Mouse (Mus musculus): ENCODE data around the gene Gcn1l1. TPM values are rescaled to one million over a fixed set of nuclear protein-coding genes. Genes with fewer than 3 reads are reported as not detected.
A peak's percentile ranks its signal among the peaks of the same experiment; 100 is the strongest.
"Not testable (repeated sequence)": the region's sequence is repeated elsewhere in the genome, so short reads cannot be mapped to it uniquely, and the experiment has no call there.

Gene Gcn1l1
- polyA plus RNA-seq, 1 experiment from 2014 or later, result 63.3 TPM

DNA sequence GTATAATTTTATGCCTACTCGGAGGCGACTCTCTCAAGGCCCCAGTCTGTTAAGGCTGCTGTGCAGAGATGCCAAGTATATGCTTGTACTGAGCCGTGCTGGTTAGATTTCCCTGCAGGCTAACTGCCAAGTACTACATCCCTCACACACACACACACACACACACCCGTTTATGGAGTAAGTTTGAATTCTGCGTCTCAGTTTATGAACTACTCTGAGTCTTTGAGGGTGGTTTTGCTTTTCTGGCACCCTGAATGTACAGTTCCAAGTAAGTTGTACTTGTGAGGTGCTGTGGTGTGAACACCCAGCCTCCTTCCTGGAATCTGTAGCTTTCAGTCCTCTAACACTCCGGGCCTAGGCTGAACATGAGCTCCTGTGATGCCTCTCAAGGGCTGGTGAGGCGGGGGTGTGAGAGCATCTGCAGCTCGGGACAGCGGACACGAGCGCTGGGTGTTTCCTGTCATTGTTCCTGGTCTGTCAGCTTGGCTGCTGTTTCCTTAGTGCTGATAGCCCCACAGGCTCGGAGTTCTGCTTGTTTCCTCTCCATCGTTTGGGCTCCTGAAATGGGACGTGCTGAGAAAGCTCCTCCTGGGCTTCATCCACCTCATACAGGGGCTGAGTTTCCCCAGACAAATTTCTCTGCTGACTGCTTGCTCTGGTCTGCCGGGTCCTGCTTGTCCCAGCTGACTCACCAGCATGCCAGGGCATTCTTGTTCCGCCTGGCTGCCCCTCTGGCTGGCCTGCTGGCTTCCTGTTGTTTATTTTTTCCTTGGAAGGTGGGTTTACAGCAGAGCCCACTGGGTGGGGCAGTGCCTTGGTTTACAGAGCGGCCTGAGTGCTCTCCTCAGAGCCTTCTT is 7.9 kb downstream of the Gcn1l1 start:
- Histone ChIP-seq H3K27me3 (ENCODE audit: low read depth, poor library complexity, severe bottlenecking) (no peaks in the 10 kb centered on the region), H3K36me3 (peaks cover 84% of the 10 kb centered on the region), H3K4me3 (no peak overlapping the region), H3K4me1 (peaks cover 10% of the 10 kb centered on the region; the same call in 1 of the 2 replicates), H3K9me3 (replicated peaks) (no peaks in the 10 kb centered on the region), H3K27ac (no peak overlapping the region)
- WGBS, result 67% methylated on average over 17 of the region's 17 CpGs
- DNase-seq (ENCODE audit: low spot score), result no peak

DNA sequence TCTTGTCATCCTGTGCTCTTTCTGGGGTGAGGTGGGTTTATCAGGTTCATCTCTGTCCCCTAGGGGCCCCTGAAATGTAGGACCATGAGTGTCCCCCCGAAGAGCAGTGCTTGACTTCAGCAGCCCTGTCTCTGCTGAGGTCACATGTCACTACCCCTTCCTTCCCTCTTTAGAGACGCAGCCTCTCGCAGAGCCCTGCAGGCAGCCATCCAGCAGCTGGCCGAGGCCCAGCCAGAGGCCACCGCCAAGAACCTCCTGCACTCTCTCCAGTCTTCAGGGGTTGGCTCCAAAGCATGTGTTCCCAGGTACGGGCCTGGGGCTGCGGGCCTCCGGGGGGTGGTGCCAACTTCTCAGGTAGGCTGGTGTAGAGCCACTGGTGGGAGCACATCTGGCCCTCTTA is 9.9 kb downstream of the Gcn1l1 start:
- Histone ChIP-seq H3K36me3 (peaks cover 96% of the 10 kb centered on the region), H3K4me1 (no peaks in the 10 kb centered on the region), H3K27me3 (ENCODE audit: low read depth, poor library complexity, severe bottlenecking) (no peaks in the 10 kb centered on the region), H3K4me3 (no peak overlapping the region), H3K27ac (0 out of 2 replicates have a peak overlapping the region, but pooled peaks have one; percentile 30), H3K9me3 (replicated peaks) (no peaks in the 10 kb centered on the region)
- 95% methylated on average over 8 of the region's 8 CpGs for WGBS
- DNase-seq (ENCODE audit: low spot score), result no peak

DNA sequence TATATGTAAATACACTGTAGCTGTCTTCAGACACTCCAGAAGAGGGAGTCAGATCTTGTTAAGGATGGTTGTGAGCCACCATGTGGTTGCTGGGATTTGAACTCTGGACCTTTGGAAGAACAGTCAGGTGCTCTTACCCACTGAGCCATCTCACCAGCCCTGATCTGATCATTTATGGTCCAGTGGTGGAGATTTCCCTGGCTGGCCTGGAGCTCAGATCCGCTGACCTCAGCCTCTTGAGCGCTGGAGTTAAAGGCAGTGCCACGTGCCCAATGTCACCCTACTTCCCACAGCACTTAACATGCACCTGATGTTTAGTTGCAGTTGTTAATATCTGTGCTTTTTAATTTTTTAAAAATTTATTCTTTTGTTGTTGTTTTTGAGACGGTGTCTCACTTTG is 12.6 kb downstream of the Gcn1l1 start:
- H3K9me3 ChIP-seq (replicated peaks); H3K4me3 ChIP-seq; H3K27ac ChIP-seq; DNase-seq (ENCODE audit: low spot score); H3K4me1 ChIP-seq; H3K27me3 ChIP-seq (ENCODE audit: low read depth, poor library complexity, severe bottlenecking): not testable (repeated sequence)
- H3K36me3 ChIP-seq, result peaks cover 99% of the 10 kb centered on the region
- WGBS, result 96% methylated on average over 4 of the region's 4 CpGs

DNA sequence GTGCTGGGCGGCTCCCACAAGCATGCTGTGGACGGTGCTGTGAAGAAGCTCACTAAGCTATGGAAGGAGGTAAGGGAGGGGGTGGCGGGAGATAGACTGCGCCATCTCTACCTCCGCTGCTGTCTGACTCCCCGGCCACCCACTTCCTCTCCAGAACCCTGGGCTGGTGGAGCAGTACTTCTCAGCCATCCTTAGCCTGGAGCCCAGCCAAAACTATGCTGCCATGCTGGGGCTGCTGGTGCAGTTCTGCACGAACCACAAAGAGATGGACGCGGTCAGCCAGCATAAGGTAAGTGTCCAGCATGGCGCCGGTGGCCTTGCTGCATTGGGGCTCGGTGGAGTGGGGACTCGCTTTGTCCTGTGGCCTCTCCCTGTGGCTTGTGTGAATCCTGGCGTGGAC is 13.9 kb downstream of the Gcn1l1 start:
- Histone ChIP-seq H3K27me3 (ENCODE audit: low read depth, poor library complexity, severe bottlenecking) (no peaks in the 10 kb centered on the region), H3K27ac (no peak overlapping the region), H3K9me3 (replicated peaks) (no peaks in the 10 kb centered on the region; the same call in 1 of the 2 replicates), H3K36me3 (peaks cover 100% of the 10 kb centered on the region), H3K4me3 (no peak overlapping the region), H3K4me1 (no peaks in the 10 kb centered on the region)
- WGBS, result 96% methylated on average over 14 of the region's 14 CpGs
- no peak for DNase-seq (ENCODE audit: low spot score)

- H3K9me3 ChIP-seq (replicated peaks), result no peaks in the 10 kb centered on the region; the same call in 1 of the 2 replicates
- no peaks in the 10 kb centered on the region for H3K4me1 ChIP-seq
- H3K27me3 ChIP-seq (ENCODE audit: low read depth, poor library complexity, severe bottlenecking), result no peaks in the 10 kb centered on the region
- no peak overlapping the region for H3K27ac ChIP-seq
- peaks cover 100% of the 10 kb centered on the region for H3K36me3 ChIP-seq
- no peak for DNase-seq (ENCODE audit: low spot score)
- H3K4me3 ChIP-seq, result no peak overlapping the region
- WGBS, result 88% methylated on average over 5 of the region's 5 CpGs
Observed at GRCm38 (mm10) chr5:115579363-115579762, 14.3 kb downstream of the Gcn1l1 start.

- H3K9me3 ChIP-seq (replicated peaks), result no peaks in the 10 kb centered on the region; the same call in 1 of the 2 replicates
- no peaks in the 10 kb centered on the region for H3K27me3 ChIP-seq (ENCODE audit: low read depth, poor library complexity, severe bottlenecking)
- H3K36me3 ChIP-seq, result peaks cover 100% of the 10 kb centered on the region
- H3K27ac ChIP-seq, result no peak overlapping the region
- H3K4me3 ChIP-seq, result no peak overlapping the region
- 93% methylated on average over 14 of the region's 14 CpGs for WGBS
- DNase-seq (ENCODE audit: low spot score), result no peak
- H3K4me1 ChIP-seq, result no peaks in the 10 kb centered on the region
Observed at GRCm38 (mm10) chr5:115580229-115581001, 15.4 kb downstream of the Gcn1l1 start.

DNA sequence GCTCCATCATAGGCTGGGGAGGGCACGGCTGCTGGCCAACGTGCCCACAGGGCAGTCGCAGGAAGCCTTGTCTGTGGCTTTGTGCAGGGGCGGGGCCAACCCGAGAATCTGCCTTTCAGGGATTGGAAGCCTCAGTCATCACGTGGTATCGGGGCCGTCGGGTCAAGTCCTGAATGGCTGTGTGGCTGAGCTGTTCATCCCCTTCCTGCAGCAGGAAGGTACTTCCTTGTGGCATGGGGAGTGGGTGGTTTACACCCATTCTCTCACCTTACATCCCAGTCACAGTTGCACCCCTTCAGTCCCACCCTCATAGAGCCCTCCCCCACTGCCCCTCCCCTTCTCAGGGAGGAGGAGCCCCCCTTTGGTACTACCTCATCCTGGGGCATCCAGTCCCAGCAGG is 16.6 kb downstream of the Gcn1l1 start:
- no peaks in the 10 kb centered on the region for H3K4me1 ChIP-seq
- peaks cover 100% of the 10 kb centered on the region for H3K36me3 ChIP-seq
- no peak for DNase-seq (ENCODE audit: low spot score)
- H3K27ac ChIP-seq, result no peak overlapping the region
- no peaks in the 10 kb centered on the region; the same call in 1 of the 2 replicates for H3K9me3 ChIP-seq (replicated peaks)
- no peaks in the 10 kb centered on the region for H3K27me3 ChIP-seq (ENCODE audit: low read depth, poor library complexity, severe bottlenecking)
- WGBS, result 95% methylated on average over 9 of the region's 9 CpGs
- H3K4me3 ChIP-seq, result no peak overlapping the region

GRCm38 (mm10) chr5:115585616-115586015 is 20.6 kb downstream of the Gcn1l1 start:
- DNase-seq (ENCODE audit: low spot score), result no peak
- peaks cover 99% of the 10 kb centered on the region for H3K36me3 ChIP-seq
- 90% methylated on average over 12 of the region's 12 CpGs for WGBS
- no peak overlapping the region for H3K27ac ChIP-seq
- no peaks in the 10 kb centered on the region for H3K27me3 ChIP-seq (ENCODE audit: low read depth, poor library complexity, severe bottlenecking)
- no peak overlapping the region for H3K4me3 ChIP-seq
- no peaks in the 10 kb centered on the region for H3K4me1 ChIP-seq
- H3K9me3 ChIP-seq (replicated peaks), result no peaks in the 10 kb centered on the region; the same call in 1 of the 2 replicates

- Histone ChIP-seq H3K9me3 (replicated peaks) (no peaks in the 10 kb centered on the region; the same call in 1 of the 2 replicates), H3K4me3 (no peak overlapping the region), H3K27ac (no peak overlapping the region), H3K36me3 (peaks cover 99% of the 10 kb centered on the region), H3K27me3 (ENCODE audit: low read depth, poor library complexity, severe bottlenecking) (no peaks in the 10 kb centered on the region), H3K4me1 (no peaks in the 10 kb centered on the region)
- no peak for DNase-seq (ENCODE audit: low spot score)
- 95% methylated on average over 15 of the region's 15 CpGs for WGBS
Observed at GRCm38 (mm10) chr5:115586166-115586565, 21.1 kb downstream of the Gcn1l1 start.

DNA sequence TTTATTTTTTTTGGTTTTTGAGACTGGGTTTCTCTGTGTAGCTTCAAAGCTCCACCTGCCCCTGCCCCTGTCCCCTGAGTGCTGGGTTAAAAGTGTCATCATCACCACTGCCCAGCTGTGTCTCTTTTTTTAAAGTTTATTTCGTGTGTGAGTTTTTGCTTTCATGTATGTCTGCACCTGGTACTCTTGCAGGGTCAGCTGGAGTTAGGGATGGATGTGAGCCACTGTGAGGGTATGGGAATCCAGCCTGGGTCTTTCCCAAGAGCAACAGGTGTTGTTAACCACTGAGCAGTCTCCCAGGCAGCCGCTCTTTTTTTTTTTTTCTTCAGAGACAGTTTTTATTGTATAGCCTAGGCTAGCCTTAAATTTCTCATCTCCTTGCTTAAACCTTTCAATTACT is 21.7 kb downstream of the Gcn1l1 start:
- WGBS, result 94% methylated on average over 2 of the region's 2 CpGs
- Histone ChIP-seq H3K9me3 (replicated peaks) (no peaks in the 10 kb centered on the region; the same call in 1 of the 2 replicates), H3K36me3 (peaks cover 99% of the 10 kb centered on the region), H3K27ac (no peak overlapping the region), H3K4me1 (no peaks in the 10 kb centered on the region), H3K27me3 (ENCODE audit: low read depth, poor library complexity, severe bottlenecking) (no peaks in the 10 kb centered on the region), H3K4me3 (no peak overlapping the region)
- DNase-seq (ENCODE audit: low spot score), result no peak

- no peak overlapping the region for H3K27ac ChIP-seq
- H3K9me3 ChIP-seq (replicated peaks), result no peaks in the 10 kb centered on the region
- WGBS, result 88% methylated on average over 11 of the region's 11 CpGs
- peaks cover 99% of the 10 kb centered on the region for H3K36me3 ChIP-seq
- no peak overlapping the region for H3K4me3 ChIP-seq
- no peaks in the 10 kb centered on the region for H3K4me1 ChIP-seq
- DNase-seq (ENCODE audit: low spot score), result no peak
- H3K27me3 ChIP-seq (ENCODE audit: low read depth, poor library complexity, severe bottlenecking), result no peaks in the 10 kb centered on the region
Observed at GRCm38 (mm10) chr5:115591028-115591427, 26.0 kb downstream of the Gcn1l1 start.

DNA sequence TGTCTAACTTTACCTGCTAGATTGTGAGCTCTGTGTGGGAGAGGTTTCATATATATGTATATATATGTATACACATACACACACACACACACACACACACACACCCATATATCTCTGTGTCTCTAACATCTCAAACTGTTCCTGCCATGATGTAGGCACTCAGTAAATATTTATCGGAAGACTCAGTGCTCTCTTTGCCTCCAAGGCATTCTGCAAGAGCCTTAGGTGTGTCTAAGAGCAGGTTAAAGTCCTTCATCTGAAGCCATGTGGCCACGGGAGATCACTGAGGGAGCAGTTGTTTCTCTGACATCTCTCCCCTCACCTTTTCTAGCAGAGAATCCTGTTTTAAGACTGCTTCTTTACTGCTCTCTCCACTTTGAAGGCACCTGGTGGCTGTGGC is 26.5 kb downstream of the Gcn1l1 start:
- H3K4me3 ChIP-seq, result no peak overlapping the region
- DNase-seq (ENCODE audit: low spot score), result no peak
- H3K36me3 ChIP-seq, result peaks cover 99% of the 10 kb centered on the region
- H3K9me3 ChIP-seq (replicated peaks), result no peaks in the 10 kb centered on the region
- no peak overlapping the region for H3K27ac ChIP-seq
- H3K27me3 ChIP-seq (ENCODE audit: low read depth, poor library complexity, severe bottlenecking), result no peaks in the 10 kb centered on the region
- no peaks in the 10 kb centered on the region for H3K4me1 ChIP-seq
- 98% methylated on average over 2 of the region's 2 CpGs for WGBS

DNA sequence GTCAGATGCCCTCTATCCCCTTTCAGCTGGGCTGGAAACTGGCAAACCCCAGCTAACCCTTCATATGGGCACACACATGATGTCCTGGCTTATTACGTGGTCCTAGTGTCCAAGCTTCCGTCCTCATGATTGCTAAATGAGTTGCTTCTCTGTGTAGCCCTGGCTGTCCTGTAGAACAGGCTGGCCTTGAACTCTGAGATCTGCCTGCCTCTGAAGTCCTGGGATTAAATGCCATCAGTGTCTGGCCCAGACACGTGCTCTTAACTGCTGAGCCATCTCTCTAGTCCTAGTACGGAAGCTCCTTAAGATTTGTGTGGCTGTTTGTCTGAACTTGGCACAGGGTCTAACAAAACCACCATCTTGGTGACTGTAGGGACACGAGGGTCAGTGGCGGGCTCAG is 38.5 kb downstream of the Gcn1l1 start:
- WGBS, result 94% methylated on average over 6 of the region's 6 CpGs
- Histone ChIP-seq H3K27ac (no peak overlapping the region), H3K27me3 (ENCODE audit: low read depth, poor library complexity, severe bottlenecking) (no peaks in the 10 kb centered on the region), H3K4me3 (no peak overlapping the region), H3K4me1 (no peaks in the 10 kb centered on the region), H3K9me3 (replicated peaks) (no peaks in the 10 kb centered on the region), H3K36me3 (peaks cover 100% of the 10 kb centered on the region)
- DNase-seq (ENCODE audit: low spot score), result no peak

All from limb, embryonic 10.5 days (tissue).